Mouse (Mus musculus): ENCODE results near the gene Gpr26. TPM values are rescaled to one million over a fixed set of nuclear protein-coding genes. Genes with fewer than 3 reads are reported as not detected.

Gpr26 gene
- polyA plus RNA-seq, 1 experiment from 2014 or later: not detected

DNA sequence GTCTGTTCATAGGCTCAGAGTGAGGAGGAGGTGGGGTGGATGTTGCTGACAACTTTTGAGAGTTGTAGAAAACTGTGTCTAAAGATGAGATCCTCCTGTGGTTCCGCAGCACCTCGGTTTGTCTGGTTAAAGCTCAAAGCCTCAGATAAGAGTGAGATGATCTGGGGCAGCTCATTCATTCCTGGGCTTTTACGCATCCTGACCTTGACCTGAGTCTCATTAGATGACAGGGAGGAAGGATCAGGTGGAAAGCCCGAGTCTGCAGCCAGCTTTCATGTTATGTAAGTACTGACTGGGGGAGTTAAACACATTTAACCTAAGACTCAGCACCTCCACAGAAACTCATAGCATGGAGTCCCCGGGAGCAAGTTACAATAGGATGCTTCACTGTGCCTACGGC is 60.4 kb downstream of the Gpr26 start:
- no peak for ATAC-seq (ENCODE audit: insufficient number of reproducible peaks, insufficient read depth, low FRiP score, low TSS enrichment, low read depth)
- Histone ChIP-seq H3K27ac (no peak overlapping the region), H3K4me3 (replicated peaks) (no peak overlapping the region), H3K4me2 (no peak overlapping the region), H3K36me3 (no peaks in the 10 kb centered on the region), H3K9me3 (peaks cover 5% of the 10 kb centered on the region; the same call in 1 of the 2 replicates), H3K9ac (replicated peaks) (no peak overlapping the region), H3K27me3 (peaks cover 2% of the 10 kb centered on the region; the same call in 1 of the 2 replicates), H3K4me1 (replicated peaks) (peaks cover 18% of the 10 kb centered on the region)
- 59% methylated on average over 6 of the region's 6 CpGs for WGBS

DNA sequence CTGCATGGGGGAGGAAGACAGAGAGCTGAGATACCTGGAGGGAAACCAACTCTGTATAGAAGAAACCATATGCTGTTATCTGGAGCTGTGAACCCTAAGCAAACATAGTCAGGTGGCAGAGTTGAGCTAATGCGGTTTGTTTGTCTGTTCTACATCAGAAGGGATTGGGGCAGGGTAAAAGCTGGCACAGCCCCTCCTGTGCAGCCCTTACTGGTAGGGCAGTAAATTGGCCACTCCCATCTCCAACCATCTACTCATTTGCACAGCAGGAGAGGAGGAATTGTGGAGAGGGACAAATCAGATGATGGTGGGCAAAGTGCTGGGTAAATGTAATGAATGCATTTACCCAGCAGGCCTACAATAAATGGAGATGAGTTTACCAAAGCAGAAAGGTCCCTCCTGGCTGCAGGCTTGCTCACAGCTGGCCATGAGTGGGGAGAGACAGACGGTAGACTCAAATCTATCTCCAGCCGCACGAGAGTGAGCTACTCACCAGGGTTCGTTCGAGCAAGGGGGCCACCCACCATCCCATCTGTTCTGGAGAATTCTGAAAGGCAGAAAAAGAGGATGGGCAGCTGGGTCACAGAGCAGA is 65.8 kb downstream of the Gpr26 start:
- no peak for ATAC-seq (ENCODE audit: insufficient number of reproducible peaks, insufficient read depth, low FRiP score, low TSS enrichment, low read depth)
- Histone ChIP-seq H3K4me2 (no peak overlapping the region), H3K9ac (replicated peaks) (no peak overlapping the region), H3K27me3 (no peaks in the 10 kb centered on the region; the same call in 1 of the 2 replicates), H3K4me1 (replicated peaks) (peaks cover 19% of the 10 kb centered on the region), H3K27ac (no peak overlapping the region), H3K9me3 (no peaks in the 10 kb centered on the region), H3K4me3 (replicated peaks) (no peak overlapping the region), H3K36me3 (no peaks in the 10 kb centered on the region)
- WGBS: 47% methylated on average over 6 of the region's 6 CpGs

Other genes starting within 250 kb of the Gpr26 start
- gene Cpxm2, start 188.3 kb downstream of the Gpr26 start, polyA plus RNA-seq (2016; fragmentation: Nextera tagmentation; extraction: Ambion mirVana): 4.1 and 4.2 TPM in 2 replicates

Measured in limb, embryonic 12.5 days (tissue).